Mouse (Mus musculus) stomach, embryonic 14.5 days (tissue): Measurements from ENCODE around the gene Mdga2. TPM values are rescaled to one million over a fixed set of nuclear protein-coding genes. Genes with fewer than 3 reads are reported as not detected.

ENCODE experiments used
- ATAC-seq: fragments of 200-750 bp; cut with Nextera tagmentation; 2 replicates; pipeline ENCODE4 v1.8.0; 2017; ENCODE audit warnings: low read depth, moderate TSS enrichment; ENCODE audit not compliant: insufficient number of reproducible peaks, insufficient read depth, low FRiP score
- H3K27ac ChIP-seq: fragments of 300-500 bp; sonication (generic); 2 replicates; pipeline ENCODE4 v1.5.1; 2014; ENCODE audit warnings: mild to moderate bottlenecking, low read length, moderate library complexity, mixed read lengths
- H3K27me3 ChIP-seq: fragments of 300-500 bp; sonication (generic); 2 replicates; pipeline ENCODE4 v1.6.1; 2014; ENCODE audit warnings: low read length, control low read depth, mixed read lengths; ENCODE audit not compliant: control insufficient read depth, insufficient read depth
- H3K36me3 ChIP-seq: fragments of 300-500 bp; sonication (generic); 2 replicates; pipeline ENCODE4 v1.6.1; 2014; ENCODE audit warnings: mild to moderate bottlenecking, control low read depth, low read length, moderate library complexity, mixed read lengths; ENCODE audit not compliant: control insufficient read depth, insufficient read depth
- H3K4me1 ChIP-seq: fragments of 300-500 bp; sonication (generic); 2 replicates; pipeline ENCODE4 v1.6.1; 2014; ENCODE audit warnings: low read length, control low read depth, mixed read lengths; ENCODE audit not compliant: control insufficient read depth, insufficient read depth
- H3K4me2 ChIP-seq: fragments of 300-500 bp; sonication (generic); replicated peaks from 2 replicates; pipeline ENCODE4 v1.6.1; 2014; ENCODE audit warnings: low read depth, low read length, control low read depth
- H3K4me3 ChIP-seq: fragments of 300-500 bp; sonication (generic); 2 replicates; pipeline ENCODE4 v1.5.1; 2014; ENCODE audit warnings: low read depth, low read length, control low read depth
- H3K9ac ChIP-seq: fragments of 300-500 bp; sonication (generic); replicated peaks from 2 replicates; pipeline ENCODE4 v1.6.1; 2014; ENCODE audit warnings: low read depth, mild to moderate bottlenecking, control low read depth, low read length, moderate library complexity, mixed read lengths
- H3K9me3 ChIP-seq: fragments of 300-500 bp; sonication (generic); 2 replicates; pipeline ENCODE4 v1.6.1; 2016; ENCODE audit warnings: low read depth, low read length, control low read depth; ENCODE audit not compliant: control insufficient read depth
- whole genome bisulfite sequencing: fragments of 180-500 bp; shearing (Covaris S2); extraction: QIAGEN DNeasy Blood & Tissue Kit; methylation state at CpG from one replicate; pipeline ENCODE4 v1.1.7; 2014; 5-methylcytosine and 5-hydroxymethylcytosine counted together
- polyA plus RNA-seq: library from polyadenylated mRNA; unstranded; fragments of >200 nt; fragmentation: Nextera tagmentation; extraction: Ambion mirVana; gene quantifications from 2 replicates; pipeline ENCODE4 v1.2.1, GENCODE M21; 2014

Mdga2 gene
- polyA plus RNA-seq, 1 experiment from 2014 or later, result 1.7 TPM

DNA sequence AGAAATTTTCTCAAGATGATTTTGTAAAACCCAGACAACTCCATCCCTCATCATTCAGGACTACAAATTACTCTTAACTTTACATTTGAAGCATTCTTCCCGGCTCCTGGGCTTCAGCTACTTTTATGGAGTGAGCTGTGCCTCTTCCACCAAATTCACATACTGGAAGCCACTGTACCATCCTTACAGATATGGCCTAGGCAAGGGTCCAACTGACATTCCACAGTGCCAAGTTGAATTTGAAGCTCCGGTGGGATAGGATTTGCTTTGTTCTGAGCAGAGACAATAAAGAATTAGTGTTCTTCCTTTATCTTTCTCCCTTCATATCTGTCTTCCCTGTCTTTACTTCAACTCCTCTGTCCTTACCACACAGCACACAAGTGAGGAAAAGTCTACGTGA, 118.2 kb downstream of the Mdga2 start:
- 78% methylated on average over 3 of the region's 3 CpGs for WGBS
- Histone ChIP-seq H3K27me3 (no peaks in the 10 kb centered on the region), H3K27ac (no peak overlapping the region), H3K4me2 (no peak overlapping the region), H3K4me1 (no peaks in the 10 kb centered on the region), H3K9ac (no peak overlapping the region), H3K4me3 (no peak overlapping the region), H3K9me3 (no peaks in the 10 kb centered on the region), H3K36me3 (no peaks in the 10 kb centered on the region)
- ATAC-seq, result no peak

DNA sequence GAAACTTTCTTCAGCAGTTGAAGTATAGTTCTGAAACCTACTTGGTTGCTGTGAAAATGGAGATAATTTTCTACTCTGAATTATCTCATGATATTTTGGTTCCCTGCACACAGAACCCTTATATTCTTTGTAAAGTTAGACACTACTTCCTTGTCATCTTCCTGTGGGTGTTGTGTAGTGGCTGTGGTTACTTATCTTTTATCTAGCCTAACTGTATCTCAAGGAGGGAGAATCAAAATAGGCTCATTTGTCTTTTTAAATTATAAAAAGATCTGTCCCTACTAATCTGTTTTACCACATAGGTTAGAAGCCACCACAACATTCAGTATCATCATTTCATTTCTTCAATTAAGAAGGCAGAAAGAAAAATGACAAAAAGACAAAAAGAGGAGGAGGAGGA, 127.9 kb downstream of the Mdga2 start:
- Histone ChIP-seq H3K4me3 (no peak overlapping the region), H3K27me3 (no peaks in the 10 kb centered on the region), H3K4me1 (no peaks in the 10 kb centered on the region), H3K36me3 (no peaks in the 10 kb centered on the region), H3K9me3 (no peaks in the 10 kb centered on the region), H3K9ac (no peak overlapping the region), H3K4me2 (no peak overlapping the region), H3K27ac (no peak overlapping the region)
- no peak for ATAC-seq

DNA sequence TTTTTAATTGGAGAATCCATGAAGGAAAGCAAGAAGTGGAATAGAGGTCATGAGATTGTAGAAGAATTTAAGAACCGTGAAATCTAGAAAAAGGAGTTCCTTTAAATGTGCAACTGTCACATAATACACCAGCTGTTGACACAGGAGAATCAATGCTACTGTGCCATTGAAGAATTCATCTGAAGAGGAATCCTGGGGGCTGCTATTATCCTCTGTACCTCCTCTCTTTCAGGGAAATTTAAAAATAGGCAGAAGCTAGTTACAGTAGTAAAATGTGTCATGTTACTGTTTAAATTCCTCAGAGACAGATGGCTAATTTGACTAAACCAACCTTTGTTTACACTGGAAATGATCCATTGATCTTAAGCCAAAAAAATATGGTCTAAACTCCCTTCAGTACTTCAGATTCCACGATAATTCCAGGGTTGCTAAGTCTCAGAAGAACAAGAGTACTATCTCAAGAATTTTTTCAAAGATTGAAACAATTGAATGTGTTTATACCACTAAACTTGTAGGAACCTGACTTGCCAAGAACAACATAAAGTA, 131.9 kb downstream of the Mdga2 start:
- Histone ChIP-seq H3K27me3 (no peaks in the 10 kb centered on the region), H3K36me3 (no peaks in the 10 kb centered on the region), H3K27ac (no peak overlapping the region), H3K9me3 (no peaks in the 10 kb centered on the region), H3K4me2 (no peak overlapping the region), H3K4me1 (no peaks in the 10 kb centered on the region), H3K4me3 (no peak overlapping the region), H3K9ac (no peak overlapping the region)
- WGBS, result 38% methylated on average over 2 of the region's 2 CpGs
- no peak for ATAC-seq

DNA sequence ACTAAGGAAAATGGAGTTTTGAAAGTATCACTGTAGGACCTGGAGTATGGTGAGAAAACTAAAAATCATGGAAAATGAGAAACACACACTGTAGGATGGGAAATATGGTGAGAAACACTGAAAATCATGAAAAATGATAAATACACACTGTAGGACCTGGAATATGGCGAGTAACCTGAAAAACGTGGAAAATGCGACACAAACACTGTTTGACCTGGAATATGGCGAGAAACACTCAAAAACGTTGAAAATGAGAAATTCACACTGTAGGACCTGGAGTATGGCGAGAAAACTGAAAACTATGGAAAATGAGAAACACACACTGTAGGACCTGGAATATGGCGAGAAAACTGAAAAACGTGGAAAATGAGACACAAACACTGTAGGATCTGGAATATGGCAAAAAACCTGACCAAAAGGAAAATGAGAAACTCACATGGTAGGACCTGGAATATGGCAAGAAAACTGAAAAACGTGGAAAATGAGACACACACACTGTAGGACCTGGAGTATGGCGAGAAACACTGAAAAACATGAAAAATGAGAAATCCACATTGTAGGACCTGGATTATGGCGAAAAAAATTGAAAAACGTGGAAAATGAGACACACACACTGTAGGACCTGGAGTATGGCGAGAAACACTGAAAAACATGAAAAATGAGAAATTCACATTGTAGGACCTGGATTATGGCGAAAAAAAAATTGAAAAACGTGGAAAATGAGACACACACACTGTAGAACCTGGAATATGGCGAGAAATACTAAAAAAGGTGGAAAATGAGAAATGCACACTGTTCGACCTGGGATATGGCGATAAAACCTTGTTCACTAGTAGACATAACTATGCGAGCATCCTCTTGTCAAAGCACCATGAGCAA, 163.0 kb downstream of the Mdga2 start:
- no peaks in the 10 kb centered on the region for H3K27me3 ChIP-seq
- peak; percentile 97 for ATAC-seq
- H3K36me3 ChIP-seq, result no peaks in the 10 kb centered on the region
- H3K9me3 ChIP-seq, result peaks cover 8% of the 10 kb centered on the region
- H3K4me3 ChIP-seq, result no peak overlapping the region
- H3K27ac ChIP-seq, result no peak overlapping the region
- no peak overlapping the region for H3K4me2 ChIP-seq
- no peak overlapping the region for H3K9ac ChIP-seq
- no peaks in the 10 kb centered on the region for H3K4me1 ChIP-seq
- 71% methylated on average over 19 of the region's 19 CpGs for WGBS

DNA sequence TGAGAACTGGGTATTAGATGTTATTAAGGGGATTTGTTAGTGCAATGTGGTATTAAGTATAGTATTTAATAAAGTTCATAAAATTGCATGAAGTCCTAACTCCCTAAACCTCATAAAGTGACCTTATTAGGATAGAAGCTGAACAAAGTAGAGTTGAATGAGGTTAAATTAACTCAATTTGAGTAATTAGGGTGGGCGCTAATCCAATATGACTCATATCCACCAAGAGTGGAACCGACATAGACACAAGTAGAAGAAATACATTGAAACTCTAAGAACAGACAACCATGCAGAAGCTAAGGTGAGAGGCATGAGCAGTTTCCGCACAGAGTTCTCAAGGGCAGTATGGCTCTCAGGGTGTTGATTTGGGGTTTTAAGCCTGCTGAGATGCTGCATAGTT, 165.7 kb downstream of the Mdga2 start:
- Histone ChIP-seq H3K27me3 (no peaks in the 10 kb centered on the region), H3K9me3 (peaks cover 8% of the 10 kb centered on the region), H3K4me2 (no peak overlapping the region), H3K36me3 (no peaks in the 10 kb centered on the region), H3K4me3 (no peak overlapping the region), H3K4me1 (no peaks in the 10 kb centered on the region), H3K27ac (no peak overlapping the region), H3K9ac (no peak overlapping the region)
- no peak for ATAC-seq
- 81% methylated on average over 3 of the region's 3 CpGs for WGBS

DNA sequence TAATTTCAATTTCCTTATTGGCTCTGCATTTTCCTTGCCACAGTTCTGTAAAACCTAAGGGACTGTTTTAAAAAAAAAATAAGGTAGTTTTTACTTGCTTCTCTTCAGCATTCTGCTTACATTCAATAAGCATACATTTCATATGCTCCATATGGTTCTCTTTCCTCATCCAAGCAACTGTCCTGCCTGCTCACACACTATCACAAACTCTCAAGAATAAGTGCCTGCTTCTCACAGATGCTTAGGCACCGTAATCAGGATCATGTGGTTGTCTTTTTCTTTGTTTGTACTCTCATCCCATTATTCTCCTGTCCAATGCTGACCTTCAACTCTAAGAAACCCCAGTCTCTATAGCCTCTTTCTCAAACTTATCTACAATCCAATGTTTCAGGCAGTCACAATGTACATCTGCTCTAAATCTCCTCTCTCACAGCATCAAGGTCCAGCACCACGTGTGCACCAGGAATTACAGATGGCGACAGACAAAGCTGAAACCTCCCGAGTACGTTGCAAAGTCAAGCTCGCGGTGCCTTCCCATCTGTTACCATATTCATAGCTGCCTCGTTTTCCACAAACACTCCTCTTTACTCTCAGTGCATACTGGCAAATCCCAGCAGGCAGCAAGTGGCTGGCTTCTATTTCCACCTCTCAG, 177.1 kb downstream of the Mdga2 start:
- Histone ChIP-seq H3K4me1 (no peaks in the 10 kb centered on the region), H3K4me3 (no peak overlapping the region), H3K36me3 (no peaks in the 10 kb centered on the region), H3K27ac (no peak overlapping the region), H3K4me2 (no peak overlapping the region), H3K27me3 (no peaks in the 10 kb centered on the region), H3K9ac (no peak overlapping the region), H3K9me3 (no peaks in the 10 kb centered on the region)
- WGBS, result 76% methylated on average over 8 of the region's 8 CpGs
- no peak for ATAC-seq

DNA sequence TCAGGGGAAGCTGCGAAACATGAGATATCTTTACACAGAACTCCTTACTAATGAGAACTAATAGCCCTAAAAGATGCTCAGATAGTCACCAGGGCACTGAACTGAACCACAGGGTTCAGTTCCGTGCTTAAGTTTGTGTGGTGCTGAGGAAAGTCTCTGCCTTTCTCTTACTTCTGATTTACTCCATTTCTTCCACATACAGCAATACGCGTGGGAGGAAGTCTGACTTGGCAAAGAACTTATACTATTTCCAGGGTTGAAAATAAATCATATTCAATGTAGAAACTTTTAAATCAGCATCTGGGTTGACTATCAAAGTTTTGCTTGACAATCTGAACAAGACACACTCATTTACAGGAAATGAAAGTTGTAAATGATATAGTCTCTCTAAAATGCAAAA, 180.5 kb downstream of the Mdga2 start:
- no peaks in the 10 kb centered on the region for H3K9me3 ChIP-seq
- no peak overlapping the region for H3K9ac ChIP-seq
- 71% methylated on average over 4 of the region's 4 CpGs for WGBS
- H3K4me2 ChIP-seq, result no peak overlapping the region
- H3K4me3 ChIP-seq, result no peak overlapping the region
- H3K27me3 ChIP-seq, result no peaks in the 10 kb centered on the region
- H3K4me1 ChIP-seq, result no peaks in the 10 kb centered on the region
- H3K27ac ChIP-seq, result no peak overlapping the region
- no peak for ATAC-seq
- H3K36me3 ChIP-seq, result no peaks in the 10 kb centered on the region

DNA sequence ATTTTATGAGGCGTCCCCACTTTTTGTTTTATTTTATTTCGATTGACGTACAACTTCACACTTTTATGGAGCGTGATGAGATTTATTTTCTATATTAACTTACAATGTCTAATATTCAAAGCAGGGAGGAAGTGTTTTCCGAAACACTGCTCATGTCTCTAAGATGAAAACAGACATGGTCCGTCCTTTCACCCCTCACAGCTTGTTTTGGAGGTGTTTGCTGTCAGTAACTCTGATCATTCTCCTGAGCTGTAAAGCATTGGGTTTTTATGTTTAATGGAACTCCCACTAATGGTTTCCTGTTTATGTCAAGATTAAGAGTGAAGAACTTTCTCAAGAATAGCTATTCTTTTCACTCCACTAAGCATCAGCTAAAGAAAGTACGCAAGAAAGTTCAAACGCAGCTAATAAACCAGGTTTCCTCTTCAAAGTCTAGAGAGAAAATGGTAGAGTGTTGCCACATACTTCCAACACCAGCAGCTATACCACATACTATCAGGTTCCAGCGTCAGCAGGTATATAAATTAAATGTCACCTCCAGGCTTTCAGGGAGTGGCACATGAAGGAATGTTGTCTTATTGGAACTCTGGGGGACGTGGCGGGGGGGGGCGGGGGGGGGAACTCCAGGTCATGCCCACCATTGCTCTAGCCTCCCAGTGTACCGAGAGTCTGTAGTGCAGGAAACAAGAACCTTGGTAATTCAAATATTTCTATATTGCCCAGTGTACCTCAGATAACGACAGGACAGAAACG, 186.7 kb downstream of the Mdga2 start:
- no peaks in the 10 kb centered on the region for H3K36me3 ChIP-seq
- no peak overlapping the region for H3K9ac ChIP-seq
- whole genome bisulfite sequencing, result 74% methylated on average over 15 of the region's 15 CpGs
- H3K27me3 ChIP-seq, result no peaks in the 10 kb centered on the region
- H3K4me2 ChIP-seq, result no peak overlapping the region
- H3K4me1 ChIP-seq, result no peaks in the 10 kb centered on the region
- H3K4me3 ChIP-seq, result no peak overlapping the region
- H3K27ac ChIP-seq, result no peak overlapping the region
- ATAC-seq, result no peak
- H3K9me3 ChIP-seq, result no peaks in the 10 kb centered on the region
